Mouse (Mus musculus) neural tube, embryonic 12.5 days (tissue): ENCODE measurements at regions not wholly inside any gene's neighbourhood (a gene's known extent, or its start where the extent isn't known, plus 50 kb on each side); places are given as distances from the start of the nearest gene placed in this dataset.
A peak's percentile ranks its signal among the peaks of the same experiment; 100 is the strongest.

Experiments used
- ATAC-seq: fragments of 200-750 bp; cut with Nextera tagmentation; 2 replicates; pipeline ENCODE4 v1.8.0; 2017; ENCODE audit warnings: low read depth, mild to moderate bottlenecking, moderate TSS enrichment, moderate library complexity; ENCODE audit not compliant: low FRiP score
- H3K27ac ChIP-seq: fragments of 300-500 bp; sonication (generic); 2 replicates; pipeline ENCODE4 v1.5.1; 2016
- H3K27me3 ChIP-seq: fragments of 300-500 bp; sonication (generic); replicated peaks from 2 replicates; pipeline ENCODE4 v1.6.1; 2016; ENCODE audit warnings: mild to moderate bottlenecking
- H3K36me3 ChIP-seq: fragments of 300-500 bp; sonication (generic); 2 replicates; pipeline ENCODE4 v1.6.1; 2016; ENCODE audit warnings: mild to moderate bottlenecking
- H3K4me1 ChIP-seq: fragments of 300-500 bp; sonication (generic); 2 replicates; pipeline ENCODE4 v1.6.1; 2016
- H3K4me2 ChIP-seq: fragments of 300-500 bp; sonication (generic); replicated peaks from 2 replicates; pipeline ENCODE4 v1.6.1; 2016; ENCODE audit warnings: mild to moderate bottlenecking
- H3K4me3 ChIP-seq: fragments of 300-500 bp; sonication (generic); 2 replicates; pipeline ENCODE4 v1.5.1; 2016
- H3K9ac ChIP-seq: fragments of 300-500 bp; sonication (generic); 2 replicates; pipeline ENCODE4 v1.6.1; 2016; ENCODE audit warnings: mild to moderate bottlenecking
- H3K9me3 ChIP-seq: fragments of 300-500 bp; sonication (generic); 2 replicates; pipeline ENCODE4 v1.6.1; 2016; ENCODE audit warnings: mild to moderate bottlenecking
- WGBS: fragments of 180-500 bp; shearing (Covaris S2); methylation state at CpG from one replicate; pipeline ENCODE4 v1.1.7; 2016; 5-methylcytosine and 5-hydroxymethylcytosine counted together

- Histone ChIP-seq H3K9me3 (no peaks in the 10 kb centered on the region), H3K4me2 (no peak overlapping the region), H3K4me3 (no peak overlapping the region), H3K27ac (no peak overlapping the region), H3K4me1 (peaks cover 18% of the 10 kb centered on the region), H3K27me3 (no peaks in the 10 kb centered on the region), H3K9ac (no peak overlapping the region), H3K36me3 (no peaks in the 10 kb centered on the region)
- WGBS, result 91% methylated on average over 11 of the region's 11 CpGs
- ATAC-seq, result no peak
These were observed 316.9 kb downstream of the Gm45692 start for GRCm38 (mm10) chr8:26436236-26436635.

- H3K27me3 ChIP-seq, result no peaks in the 10 kb centered on the region
- no peaks in the 10 kb centered on the region for H3K9me3 ChIP-seq
- H3K4me3 ChIP-seq, result no peak overlapping the region
- ATAC-seq, result no peak
- no peak overlapping the region for H3K9ac ChIP-seq
- WGBS, result 75% methylated on average over 3 of the region's 3 CpGs
- H3K4me2 ChIP-seq, result no peak overlapping the region
- no peaks in the 10 kb centered on the region for H3K36me3 ChIP-seq
- peaks cover 16% of the 10 kb centered on the region for H3K4me1 ChIP-seq
- no peak overlapping the region for H3K27ac ChIP-seq
These were observed 318.2 kb downstream of the Gm45692 start for GRCm38 (mm10) chr8:26437571-26437970.

GRCm38 (mm10) chr8:26438246-26438862, 319.0 kb downstream of the Gm45692 start:
- ATAC-seq, result peak; percentile 22; the same call in 1 of the 2 replicates
- Histone ChIP-seq H3K4me2 (peak overlapping the region; percentile 47), H3K27me3 (no peaks in the 10 kb centered on the region), H3K9ac (no peak overlapping the region), H3K9me3 (no peaks in the 10 kb centered on the region), H3K4me3 (no peak overlapping the region), H3K27ac (peak overlapping the region; percentile 33; the same call in 1 of the 2 replicates), H3K4me1 (peaks cover 15% of the 10 kb centered on the region), H3K36me3 (no peaks in the 10 kb centered on the region)
- 47% methylated on average over 15 of the region's 15 CpGs for WGBS

GRCm38 (mm10) chr8:26438877-26439276, 319.5 kb downstream of the Gm45692 start:
- Histone ChIP-seq H3K36me3 (no peaks in the 10 kb centered on the region), H3K9me3 (no peaks in the 10 kb centered on the region), H3K4me3 (no peak overlapping the region), H3K9ac (no peak overlapping the region), H3K4me1 (peaks cover 15% of the 10 kb centered on the region), H3K27me3 (no peaks in the 10 kb centered on the region), H3K27ac (no peak overlapping the region; the same call in 1 of the 2 replicates), H3K4me2 (peak overlapping the region; percentile 47)
- peak; percentile 73 for ATAC-seq
- WGBS, result 14% methylated on average over 16 of the region's 16 CpGs

- Histone ChIP-seq H3K36me3 (no peaks in the 10 kb centered on the region), H3K9ac (no peak overlapping the region), H3K9me3 (no peaks in the 10 kb centered on the region), H3K27me3 (no peaks in the 10 kb centered on the region), H3K27ac (no peak overlapping the region), H3K4me1 (peaks cover 15% of the 10 kb centered on the region), H3K4me3 (no peak overlapping the region), H3K4me2 (no peak overlapping the region)
- no peak for ATAC-seq
- 69% methylated on average over 12 of the region's 12 CpGs for WGBS
These were observed 322.1 kb downstream of the Gm45692 start for GRCm38 (mm10) chr8:26441268-26442030.

- H3K36me3 ChIP-seq, result no peaks in the 10 kb centered on the region
- H3K4me2 ChIP-seq, result no peak overlapping the region
- no peak overlapping the region for H3K4me3 ChIP-seq
- H3K9ac ChIP-seq, result no peak overlapping the region
- H3K9me3 ChIP-seq, result no peaks in the 10 kb centered on the region
- no peak for ATAC-seq
- peaks cover 9% of the 10 kb centered on the region; the same call in 1 of the 2 replicates for H3K4me1 ChIP-seq
- H3K27ac ChIP-seq, result no peak overlapping the region
- 35% methylated on average over 4 of the region's 4 CpGs for WGBS
- no peaks in the 10 kb centered on the region for H3K27me3 ChIP-seq
These were observed 323.7 kb downstream of the Gm45692 start for GRCm38 (mm10) chr8:26443041-26443440.

GRCm38 (mm10) chr8:26443735-26444134, 324.4 kb downstream of the Gm45692 start:
- 92% methylated on average over 11 of the region's 11 CpGs for WGBS
- Histone ChIP-seq H3K9ac (no peak overlapping the region), H3K36me3 (no peaks in the 10 kb centered on the region), H3K4me1 (peaks cover 2% of the 10 kb centered on the region; the same call in 1 of the 2 replicates), H3K27ac (no peak overlapping the region), H3K27me3 (no peaks in the 10 kb centered on the region), H3K4me3 (no peak overlapping the region), H3K9me3 (no peaks in the 10 kb centered on the region), H3K4me2 (no peak overlapping the region)
- no peak for ATAC-seq

- H3K4me1 ChIP-seq, result no peaks in the 10 kb centered on the region; the same call in 1 of the 2 replicates
- H3K27me3 ChIP-seq, result no peaks in the 10 kb centered on the region
- no peak overlapping the region for H3K4me3 ChIP-seq
- H3K27ac ChIP-seq, result no peak overlapping the region
- no peak overlapping the region for H3K4me2 ChIP-seq
- WGBS, result 70% methylated on average over 4 of the region's 4 CpGs
- no peak overlapping the region for H3K9ac ChIP-seq
- no peaks in the 10 kb centered on the region for H3K9me3 ChIP-seq
- no peak for ATAC-seq
- no peaks in the 10 kb centered on the region for H3K36me3 ChIP-seq
These were observed 326.7 kb downstream of the Gm45692 start for GRCm38 (mm10) chr8:26445991-26446390.

- H3K27me3 ChIP-seq, result no peaks in the 10 kb centered on the region
- no peak for ATAC-seq
- H3K36me3 ChIP-seq, result no peaks in the 10 kb centered on the region
- no peak overlapping the region for H3K9ac ChIP-seq
- peaks cover 3% of the 10 kb centered on the region for H3K4me1 ChIP-seq
- H3K4me3 ChIP-seq, result no peak overlapping the region
- H3K4me2 ChIP-seq, result no peak overlapping the region
- no peaks in the 10 kb centered on the region for H3K9me3 ChIP-seq
- 88% methylated on average over 8 of the region's 8 CpGs for WGBS
- H3K27ac ChIP-seq, result no peak overlapping the region
These were observed 328.7 kb downstream of the Gm45692 start for GRCm38 (mm10) chr8:26447886-26448640.

- Histone ChIP-seq H3K27ac (no peak overlapping the region), H3K9me3 (no peaks in the 10 kb centered on the region), H3K4me2 (no peak overlapping the region), H3K4me3 (no peak overlapping the region), H3K36me3 (no peaks in the 10 kb centered on the region), H3K27me3 (no peaks in the 10 kb centered on the region), H3K4me1 (peaks cover 10% of the 10 kb centered on the region), H3K9ac (no peak overlapping the region)
- WGBS, result 91% methylated on average over 7 of the region's 7 CpGs
- no peak for ATAC-seq
These were observed 330.0 kb downstream of the Gm45692 start for GRCm38 (mm10) chr8:26449291-26449690.

- Histone ChIP-seq H3K9me3 (no peaks in the 10 kb centered on the region), H3K4me3 (no peak overlapping the region), H3K9ac (no peak overlapping the region), H3K27ac (no peak overlapping the region), H3K36me3 (no peaks in the 10 kb centered on the region), H3K4me2 (no peak overlapping the region), H3K27me3 (no peaks in the 10 kb centered on the region), H3K4me1 (peaks cover 10% of the 10 kb centered on the region)
- no peak for ATAC-seq
- 69% methylated on average over 10 of the region's 10 CpGs for WGBS
These were observed 331.2 kb downstream of the Gm45692 start for GRCm38 (mm10) chr8:26450543-26450942.

- H3K36me3 ChIP-seq, result no peaks in the 10 kb centered on the region
- no peaks in the 10 kb centered on the region for H3K9me3 ChIP-seq
- H3K27ac ChIP-seq, result no peak overlapping the region
- no peak; the same call in 1 of the 2 replicates for ATAC-seq
- H3K27me3 ChIP-seq, result no peaks in the 10 kb centered on the region
- no peak overlapping the region for H3K4me3 ChIP-seq
- no peak overlapping the region for H3K9ac ChIP-seq
- H3K4me2 ChIP-seq, result 0 out of 2 replicates have a peak overlapping the region, but pooled peaks have one; percentile 9
- H3K4me1 ChIP-seq, result peaks cover 10% of the 10 kb centered on the region
- whole genome bisulfite sequencing, result 46% methylated on average over 5 of the region's 5 CpGs
These were observed 333.7 kb downstream of the Gm45692 start for GRCm38 (mm10) chr8:26452976-26453573.
